Mouse (Mus musculus): ENCODE results near the gene Esp23. TPM values are rescaled to one million over a fixed set of nuclear protein-coding genes. Genes with fewer than 3 reads are reported as not detected.
"Not testable (repeated sequence)": the region's sequence is repeated elsewhere in the genome, so short reads cannot be mapped to it uniquely, and the experiment has no call there.

Gene Esp23
- total RNA-seq (2015) (not detected in 2 replicates), total RNA-seq (2017) (not detected in 2 replicates)

GRCm38 (mm10) chr17:39076937-39077336 is at the start of gene Esp23:
TSS of gene Esp23 (minus strand) at chr17:39077037.
- no peak for ATAC-seq (replicated peaks; ENCODE audit: poor library complexity)

DNA sequence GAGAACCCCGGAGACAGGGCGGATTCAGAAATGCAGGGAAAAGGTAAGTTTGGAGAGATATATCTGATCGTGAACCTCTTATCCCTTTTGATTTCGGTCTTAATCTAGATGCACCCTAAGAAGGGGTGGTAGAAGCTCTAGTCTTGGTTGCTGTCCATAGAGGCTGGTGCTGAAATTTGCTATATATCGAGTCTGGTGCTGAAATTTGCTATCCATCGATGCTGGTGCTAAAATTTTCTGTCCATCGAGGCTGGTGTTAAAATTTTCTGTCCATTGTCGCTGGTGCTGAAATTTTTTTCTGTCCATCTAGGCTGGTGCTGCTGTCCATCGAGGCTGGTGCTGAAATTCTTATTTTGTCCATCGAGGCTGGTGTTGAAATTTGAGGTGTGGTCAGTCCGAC is 30.3 kb upstream of the Esp23 start:
- ATAC-seq (replicated peaks; ENCODE audit: poor library complexity): not testable (repeated sequence)

GRCm38 (mm10) chr17:39095034-39095433 is 18.2 kb upstream of the Esp23 start, which contains the start of gene Esp22:
TSS of gene Esp22 (plus strand) at chr17:39095334.
- no peak for ATAC-seq (replicated peaks; ENCODE audit: poor library complexity)

- ATAC-seq (replicated peaks; ENCODE audit: poor library complexity): no peak
Observed at GRCm38 (mm10) chr17:39063641-39064040, 13.2 kb downstream of the Esp23 start.

GRCm38 (mm10) chr17:39043241-39043640 is 33.6 kb downstream of the Esp23 start, which contains the start of gene Gm21903:
TSS of gene Gm21903 (minus strand) at chr17:39043341.
- no peak for ATAC-seq (replicated peaks; ENCODE audit: poor library complexity)

GRCm38 (mm10) chr17:39036395-39036794 is 40.4 kb downstream of the Esp23 start, which contains the start of gene Esp24:
TSS of gene Esp24 (plus strand) at chr17:39036695.
- not testable (repeated sequence) for ATAC-seq (replicated peaks; ENCODE audit: poor library complexity)

Other genes with a start within 250 kb of the Esp23 start
- gene Esp24, start 40.3 kb downstream of the Esp23 start, total RNA-seq (2015): not detected in 2 replicates
- gene Esp24, start 40.3 kb downstream of the Esp23 start, total RNA-seq (2017): not detected in 2 replicates
- not detected in 2 replicates for gene Gm21903, start 33.7 kb downstream of the Esp23 start, total RNA-seq (2015)
- gene Gm21903, start 33.7 kb downstream of the Esp23 start, total RNA-seq (2017): not detected in 2 replicates
- not detected in 2 replicates for gene Esp22, start 18.3 kb upstream of the Esp23 start, total RNA-seq (2015)
- gene Esp22, start 18.3 kb upstream of the Esp23 start, total RNA-seq (2017): not detected in 2 replicates